Mouse (Mus musculus): ENCODE results near the gene Svep1.

DNA sequence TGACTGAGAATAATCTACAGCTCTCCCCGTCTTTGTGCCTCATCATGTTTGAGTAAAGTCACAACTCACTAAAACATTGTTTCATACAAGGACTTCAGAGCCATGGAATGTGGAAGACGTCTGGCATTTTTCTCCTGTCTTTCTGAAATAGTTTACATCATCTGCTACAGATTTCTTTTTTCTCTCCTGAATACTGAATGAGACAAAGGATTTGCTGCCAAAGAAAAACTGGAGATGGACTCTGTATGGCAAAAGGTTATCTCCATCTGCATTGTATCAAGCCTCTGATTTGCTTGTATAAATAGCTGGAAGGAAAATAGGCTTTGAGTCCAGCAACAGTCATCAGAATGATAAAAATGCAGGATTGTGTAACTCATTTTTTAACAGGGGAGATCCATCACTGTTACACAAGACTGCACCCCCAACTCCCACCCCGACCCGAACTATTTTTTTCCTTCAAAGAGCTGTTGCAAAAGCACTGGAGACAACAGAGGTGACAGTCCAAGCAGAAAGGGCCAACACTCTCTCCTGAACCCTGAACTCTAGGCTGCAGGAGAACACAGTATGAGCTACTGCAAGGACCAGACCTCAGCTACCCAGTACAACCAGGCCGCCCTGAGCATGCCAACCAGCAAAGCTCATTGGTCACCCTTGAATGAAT lies 21.8 kb downstream of the Svep1 start:
- TF ChIP-seq CTCF (IDR thresholded peaks at IDR 0.05; ENCODE audit: low read depth) (no peak), EP300 (IDR thresholded peaks at IDR 0.05; ENCODE audit: low read depth) (no peak)

Data from liver, embryonic 14.5 days (tissue).